Mouse (Mus musculus) gastrocnemius, postnatal 10 days (tissue): Measurements from ENCODE around the gene Arl4d. TPM values are rescaled to one million over a fixed set of nuclear protein-coding genes. Genes with fewer than 3 reads are reported as not detected.

ENCODE experiments used
- total RNA-seq, 2 experiments: library from RNA; stranded (reverse); gene quantifications; 2 replicates each; pipeline ENCODE4 v1.2.3; 2021

The Arl4d gene
- total RNA-seq, 2 experiments from 2014 or later: 7.1 to 10.7 TPM

Other genes with a start within 250 kb of the Arl4d start
- gene Aarsd1, start 247.9 kb upstream of the Arl4d start, total RNA-seq: 10 to 100 TPM; 17.4 to 17.6 TPM
- 1 to 10 TPM; 3.5 to 5.2 TPM for gene Gm27029, start 240.7 kb upstream of the Arl4d start, total RNA-seq
- gene Rundc1, start 240.5 kb upstream of the Arl4d start, total RNA-seq: 1 to 10 TPM; 6.5 to 6.8 TPM
- gene Ptges3l, start 240.2 kb upstream of the Arl4d start, total RNA-seq: 100 to 1,000 TPM in 1 of 2 experiments, 10 to 100 TPM in 1; 90.6 to 101 TPM
- 10 to 100 TPM; 55.9 to 84.8 TPM for gene Rpl27, start 223.2 kb upstream of the Arl4d start, total RNA-seq
- gene Ifi35, start 217.1 kb upstream of the Arl4d start, total RNA-seq: 1 to 10 TPM; 6.6 to 7.2 TPM
- 1 to 10 TPM; 5.0 to 5.8 TPM for gene Rnd2, start 200.5 kb upstream of the Arl4d start, total RNA-seq
- 10 to 100 TPM; 39.4 to 50.2 TPM for gene Vat1, start 199.3 kb upstream of the Arl4d start, total RNA-seq
- gene Brca1, start 113.6 kb upstream of the Arl4d start, total RNA-seq: 1 to 10 TPM; 1.9 to 4.6 TPM
- gene Nbr1, start 113.4 kb upstream of the Arl4d start, total RNA-seq: 10 to 100 TPM; 73.1 to 81.8 TPM
- gene Tmem106a, start 83.3 kb upstream of the Arl4d start, total RNA-seq: 1 to 10 TPM; 2.4 to 2.9 TPM
- gene Gm11634, start 66.3 kb upstream of the Arl4d start, total RNA-seq: not detected
- gene Rdm1, start 38.3 kb upstream of the Arl4d start, total RNA-seq: 10 to 100 TPM; 18.0 to 20.9 TPM
- gene Dhx8, start 67.4 kb downstream of the Arl4d start, total RNA-seq: 10 to 100 TPM; 13.7 to 17.6 TPM
- gene Etv4, start 119.8 kb downstream of the Arl4d start, total RNA-seq: 1 to 10 TPM; 5.6 to 6.8 TPM
- gene Meox1, start 228.8 kb downstream of the Arl4d start, total RNA-seq: 10 to 100 TPM; 11.7 to 12.3 TPM